Mouse (Mus musculus) forebrain, embryonic 10.5 days (tissue): ENCODE data around the gene Aunip. TPM values are rescaled to one million over a fixed set of nuclear protein-coding genes. Genes with fewer than 3 reads are reported as not detected.

Source experiments
- DNase-seq: peaks from one replicate; pipeline ENCODE4 v3.0.0-alpha.2; 2017; ENCODE audit warnings: low spot score; ENCODE audit errors: extremely low spot score
- H3K27ac ChIP-seq: fragments of 300-500 bp; sonication (generic); 2 replicates; pipeline ENCODE4 v1.5.1; 2016; ENCODE audit warnings: mild to moderate bottlenecking
- H3K27me3 ChIP-seq: fragments of 300-500 bp; sonication (generic); 2 replicates; pipeline ENCODE4 v1.6.1; 2016; ENCODE audit warnings: mild to moderate bottlenecking; ENCODE audit not compliant: poor library complexity, severe bottlenecking
- H3K36me3 ChIP-seq: fragments of 300-500 bp; sonication (generic); replicated peaks from 2 replicates; pipeline ENCODE4 v1.6.1; 2016; ENCODE audit warnings: mild to moderate bottlenecking, moderate library complexity
- H3K4me1 ChIP-seq: fragments of 300-500 bp; sonication (generic); 2 replicates; pipeline ENCODE4 v1.6.1; 2016
- H3K4me3 ChIP-seq: fragments of 300-500 bp; sonication (generic); 2 replicates; pipeline ENCODE4 v1.5.1; 2016; ENCODE audit warnings: mild to moderate bottlenecking, moderate library complexity
- H3K9me3 ChIP-seq: fragments of 300-500 bp; sonication (generic); 2 replicates; pipeline ENCODE4 v1.6.1; 2016; ENCODE audit warnings: mild to moderate bottlenecking, moderate library complexity
- WGBS: fragments of 180-500 bp; shearing (Covaris S2); methylation state at CpG from one replicate; pipeline ENCODE4 v1.1.7; 2016; 5-methylcytosine and 5-hydroxymethylcytosine counted together
- polyA plus RNA-seq: library from polyadenylated mRNA; unstranded; fragments of >200 nt; fragmentation: Nextera tagmentation; extraction: Ambion mirVana; gene quantifications from 2 replicates; pipeline ENCODE4 v1.2.1, GENCODE M21; 2016

Aunip gene
- polyA plus RNA-seq, 1 experiment from 2014 or later = 30.3 TPM

- no peaks in the 10 kb centered on the region for H3K27me3 ChIP-seq
- DNase-seq = no peak
- H3K9me3 ChIP-seq = no peaks in the 10 kb centered on the region
- peak overlapping the region; percentile 95 for H3K4me3 ChIP-seq
- no peak overlapping the region for H3K27ac ChIP-seq
- H3K4me1 ChIP-seq = peaks cover 25% of the 10 kb centered on the region
- WGBS = 90% methylated on average over 4 of the region's 4 CpGs
- peaks cover 41% of the 10 kb centered on the region for H3K36me3 ChIP-seq
These were observed 22.6 kb downstream of the Aunip start for GRCm38 (mm10) chr4:134533421-134533820.

- WGBS = 1% methylated on average over 57 of the region's 57 CpGs
- Histone ChIP-seq H3K36me3 (peaks cover 41% of the 10 kb centered on the region), H3K27ac (peak overlapping the region; percentile 88), H3K4me1 (peaks cover 25% of the 10 kb centered on the region), H3K27me3 (no peaks in the 10 kb centered on the region), H3K9me3 (no peaks in the 10 kb centered on the region), H3K4me3 (peak overlapping the region; percentile 95)
- DNase-seq = peak; percentile 61
These were observed 23.5 kb downstream of the Aunip start for GRCm38 (mm10) chr4:134534124-134534886.

GRCm38 (mm10) chr4:134534932-134535786, 24.4 kb downstream of the Aunip start, which contains the start of gene Mtfr1l:
Gene Mtfr1l (minus strand): TSS chr4:134535387.
- Histone ChIP-seq H3K4me1 (peaks cover 25% of the 10 kb centered on the region), H3K27me3 (no peaks in the 10 kb centered on the region), H3K9me3 (no peaks in the 10 kb centered on the region), H3K4me3 (peak within 1 kb of the TSS; percentile 95), H3K36me3 (peaks cover 41% of the 10 kb centered on the region), H3K27ac (peak within 1 kb of the TSS; percentile 88)
- WGBS = under 1% methylated on average over 71 of the region's 71 CpGs
- DNase-seq = peak; percentile 99

- peaks cover 41% of the 10 kb centered on the region for H3K36me3 ChIP-seq
- H3K4me3 ChIP-seq = peak overlapping the region; percentile 95
- DNase-seq = no peak
- no peaks in the 10 kb centered on the region for H3K27me3 ChIP-seq
- peaks cover 25% of the 10 kb centered on the region for H3K4me1 ChIP-seq
- 19% methylated on average over 8 of the region's 8 CpGs for WGBS
- peak overlapping the region; percentile 88 for H3K27ac ChIP-seq
- H3K9me3 ChIP-seq = no peaks in the 10 kb centered on the region
These were observed 25.0 kb downstream of the Aunip start for GRCm38 (mm10) chr4:134535787-134536151.

- H3K4me3 ChIP-seq = no peak overlapping the region
- no peak overlapping the region for H3K27ac ChIP-seq
- 96% methylated on average over 10 of the region's 10 CpGs for WGBS
- H3K27me3 ChIP-seq = no peaks in the 10 kb centered on the region
- H3K36me3 ChIP-seq = peaks cover 64% of the 10 kb centered on the region
- H3K4me1 ChIP-seq = peaks cover 16% of the 10 kb centered on the region
- no peaks in the 10 kb centered on the region for H3K9me3 ChIP-seq
- DNase-seq = no peak
These were observed 28.3 kb downstream of the Aunip start for GRCm38 (mm10) chr4:134538997-134539580.

- no peak overlapping the region for H3K27ac ChIP-seq
- WGBS = 91% methylated on average over 9 of the region's 9 CpGs
- H3K27me3 ChIP-seq = no peaks in the 10 kb centered on the region
- H3K4me3 ChIP-seq = no peak overlapping the region
- peaks cover 99% of the 10 kb centered on the region for H3K36me3 ChIP-seq
- peaks cover 9% of the 10 kb centered on the region for H3K4me1 ChIP-seq
- no peaks in the 10 kb centered on the region for H3K9me3 ChIP-seq
- no peak for DNase-seq
These were observed 31.9 kb downstream of the Aunip start for GRCm38 (mm10) chr4:134542726-134543125.

- Histone ChIP-seq H3K9me3 (no peaks in the 10 kb centered on the region), H3K27ac (no peak overlapping the region), H3K4me3 (no peak overlapping the region), H3K36me3 (peaks cover 99% of the 10 kb centered on the region), H3K27me3 (no peaks in the 10 kb centered on the region), H3K4me1 (peaks cover 14% of the 10 kb centered on the region)
- WGBS = 16% methylated on average over 5 of the region's 5 CpGs
- DNase-seq = peak; percentile 89
These were observed 32.5 kb downstream of the Aunip start for GRCm38 (mm10) chr4:134543261-134543660.

GRCm38 (mm10) chr4:134546814-134547705, 36.3 kb downstream of the Aunip start:
- peaks cover 91% of the 10 kb centered on the region for H3K36me3 ChIP-seq
- no peak for DNase-seq
- H3K27me3 ChIP-seq = no peaks in the 10 kb centered on the region
- H3K27ac ChIP-seq = peak overlapping the region; percentile 37; the same call in 1 of the 2 replicates
- H3K9me3 ChIP-seq = peaks cover 12% of the 10 kb centered on the region
- H3K4me3 ChIP-seq = no peak overlapping the region
- H3K4me1 ChIP-seq = peaks cover 32% of the 10 kb centered on the region
- 77% methylated on average over 9 of the region's 9 CpGs for WGBS

- Histone ChIP-seq H3K4me3 (no peak overlapping the region), H3K27me3 (no peaks in the 10 kb centered on the region), H3K4me1 (peaks cover 37% of the 10 kb centered on the region), H3K27ac (no peak overlapping the region), H3K9me3 (peaks cover 12% of the 10 kb centered on the region), H3K36me3 (peaks cover 78% of the 10 kb centered on the region)
- 77% methylated on average over 18 of the region's 18 CpGs for WGBS
- DNase-seq = no peak
These were observed 37.6 kb downstream of the Aunip start for GRCm38 (mm10) chr4:134548169-134548938.

- Histone ChIP-seq H3K36me3 (peaks cover 63% of the 10 kb centered on the region), H3K4me1 (peaks cover 37% of the 10 kb centered on the region), H3K27me3 (no peaks in the 10 kb centered on the region), H3K9me3 (peaks cover 12% of the 10 kb centered on the region), H3K4me3 (no peak overlapping the region), H3K27ac (no peak overlapping the region)
- WGBS = 98% methylated on average over 8 of the region's 8 CpGs
- DNase-seq = no peak
These were observed 39.1 kb downstream of the Aunip start for GRCm38 (mm10) chr4:134549899-134550298.

- WGBS = under 1% methylated on average over 65 of the region's 67 CpGs
- Histone ChIP-seq H3K9me3 (peaks cover 12% of the 10 kb centered on the region), H3K4me3 (peak within 1 kb of the TSS; percentile 77), H3K36me3 (peaks cover 45% of the 10 kb centered on the region), H3K27me3 (no peaks in the 10 kb centered on the region), H3K4me1 (peaks cover 37% of the 10 kb centered on the region), H3K27ac (peak within 1 kb of the TSS; percentile 96)
- peak; percentile 75 for DNase-seq
These were observed 40.9 kb downstream of the Aunip start, which contains the start of gene Selenon for GRCm38 (mm10) chr4:134551494-134552316. Gene Selenon (minus strand): TSS chr4:134552166.
